Mouse (Mus musculus): ENCODE measurements around the gene Nfatc2ip.
A peak's percentile ranks its signal among the peaks of the same experiment; 100 is the strongest.

Nfatc2ip gene

GRCm38 (mm10) chr7:126396298-126397119 is at the start of gene Nfatc2ip:
TSS of gene Nfatc2ip (minus strand) at chr7:126396737.
- peak; percentile 99 for DNase-seq (ENCODE audit: low spot score)

DNA sequence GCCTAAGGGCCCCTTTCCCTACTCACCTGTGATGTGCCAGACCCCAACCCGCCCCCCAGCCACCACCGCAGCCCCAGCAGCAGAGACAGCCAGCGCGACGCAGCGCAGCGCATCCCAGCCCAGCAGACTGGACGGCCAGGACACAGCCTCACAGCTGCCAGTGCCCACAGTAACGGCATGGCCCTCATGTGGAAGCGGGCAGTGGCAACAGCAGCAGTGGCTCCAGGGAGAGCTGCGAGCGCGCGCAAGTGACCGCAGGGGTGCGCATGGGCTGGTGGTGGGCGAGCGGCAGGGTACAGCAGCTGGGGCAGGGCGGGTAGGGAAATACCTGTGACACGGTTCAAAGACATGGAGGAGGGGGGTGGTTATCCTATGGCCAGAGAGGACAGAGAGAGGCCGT is 49.7 kb upstream of the Nfatc2ip start:
- DNase-seq (ENCODE audit: low spot score), result no peak

GRCm38 (mm10) chr7:126445104-126445815 is 48.7 kb upstream of the Nfatc2ip start:
- DNase-seq (ENCODE audit: low spot score), result no peak

GRCm38 (mm10) chr7:126444536-126444935 is 48.0 kb upstream of the Nfatc2ip start:
- DNase-seq (ENCODE audit: low spot score), result no peak

- DNase-seq (ENCODE audit: low spot score), result no peak
Observed at GRCm38 (mm10) chr7:126443997-126444396, 47.5 kb upstream of the Nfatc2ip start.

GRCm38 (mm10) chr7:126440134-126440533 is 43.6 kb upstream of the Nfatc2ip start:
- DNase-seq (ENCODE audit: low spot score), result no peak

DNA sequence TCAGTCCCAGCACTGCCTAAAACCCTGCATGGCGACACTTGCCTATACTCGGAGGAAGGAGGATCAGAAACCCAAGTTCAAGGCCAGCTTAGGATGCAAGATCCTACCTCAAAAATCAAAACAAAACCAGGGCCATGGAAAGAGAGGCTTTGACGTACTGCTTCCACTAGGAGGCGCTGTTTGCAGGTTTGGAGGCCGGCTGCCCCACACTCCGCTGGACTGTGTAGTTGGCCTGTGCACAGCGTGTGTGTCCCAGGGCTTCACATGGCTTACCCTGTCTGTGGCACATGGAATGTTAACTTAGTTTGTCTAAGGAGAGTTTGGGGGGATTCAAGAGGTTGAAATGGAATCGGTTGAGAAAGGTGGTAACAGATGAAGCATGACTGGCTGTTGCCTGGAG is 40.3 kb upstream of the Nfatc2ip start:
- peak; percentile 83 for DNase-seq (ENCODE audit: low spot score)

GRCm38 (mm10) chr7:126435801-126436200 is 39.3 kb upstream of the Nfatc2ip start:
- no peak for DNase-seq (ENCODE audit: low spot score)

- no peak for DNase-seq (ENCODE audit: low spot score)
Observed at GRCm38 (mm10) chr7:126434726-126435125, 38.2 kb upstream of the Nfatc2ip start.

DNA sequence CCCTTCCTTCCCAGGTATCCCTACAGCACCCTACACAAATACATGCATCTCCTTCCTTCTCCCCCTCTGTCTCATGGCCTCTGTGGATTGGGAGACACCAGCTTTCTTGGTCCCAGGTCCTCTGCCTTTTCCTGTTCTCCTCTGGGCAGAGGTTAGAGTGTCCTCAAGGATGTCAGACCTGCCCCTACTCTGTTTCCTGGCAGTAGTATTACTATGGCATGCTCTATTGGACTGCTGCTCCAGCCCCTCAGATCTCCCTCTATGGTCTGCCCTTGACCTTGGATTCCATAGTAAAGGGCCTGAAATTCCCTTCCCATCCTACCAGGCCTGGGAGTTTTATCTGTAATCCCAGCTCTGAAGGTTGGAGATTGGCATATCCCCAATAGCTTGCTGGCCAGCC is 33.6 kb upstream of the Nfatc2ip start:
- DNase-seq (ENCODE audit: low spot score), result no peak

DNA sequence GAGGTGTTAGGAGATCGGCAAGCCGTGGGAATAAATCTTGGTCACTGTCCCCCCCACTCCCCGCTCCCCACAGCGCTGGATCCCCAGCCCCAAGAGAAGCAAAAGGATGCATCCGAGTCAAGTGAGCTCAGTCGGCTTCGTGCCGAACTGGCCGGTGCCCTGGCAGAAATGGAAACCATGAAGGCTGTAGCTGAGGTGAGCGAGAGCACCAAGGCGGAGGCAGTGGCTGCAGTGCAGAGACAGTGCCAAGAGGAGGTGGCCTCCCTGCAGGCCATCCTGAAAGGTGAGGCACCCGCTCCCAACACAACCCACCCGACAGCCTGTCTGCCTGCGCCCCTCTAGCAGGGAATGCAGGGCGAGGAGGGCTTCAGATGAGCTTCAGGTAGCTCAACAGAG is 33.0 kb upstream of the Nfatc2ip start:
- peak; percentile 11 for DNase-seq (ENCODE audit: low spot score)

GRCm38 (mm10) chr7:126428631-126429502 is 32.3 kb upstream of the Nfatc2ip start, which contains the start of gene Rabep2:
TSS of gene Rabep2 (plus strand) at chr7:126428759.
- DNase-seq (ENCODE audit: low spot score), result peak; percentile 90

DNA sequence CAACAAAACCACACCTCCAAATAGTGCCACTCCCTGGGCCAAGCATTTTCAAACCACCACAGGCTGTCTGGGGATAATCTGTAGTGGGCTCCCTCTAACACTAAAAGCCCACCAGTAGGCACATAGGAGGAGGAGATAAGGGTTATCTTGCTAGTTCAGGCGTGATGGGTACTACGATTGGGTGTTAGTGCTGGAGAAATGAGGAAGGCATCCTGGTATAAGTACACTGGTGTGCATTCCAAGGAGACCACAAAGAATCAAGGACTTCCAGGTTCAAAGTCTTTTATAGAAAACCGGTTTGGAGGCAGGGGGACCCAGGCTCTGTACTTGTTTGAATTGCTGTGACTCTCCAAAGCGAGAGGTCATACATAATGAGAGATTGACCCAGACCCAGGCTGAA is 31.6 kb upstream of the Nfatc2ip start:
- DNase-seq (ENCODE audit: low spot score), result no peak

- peak; percentile 36 for DNase-seq (ENCODE audit: low spot score)
Observed at GRCm38 (mm10) chr7:126427323-126427860, 30.9 kb upstream of the Nfatc2ip start.

- no peak for DNase-seq (ENCODE audit: low spot score)
Observed at GRCm38 (mm10) chr7:126424161-126424560, 27.6 kb upstream of the Nfatc2ip start.

GRCm38 (mm10) chr7:126421756-126422155 is 25.2 kb upstream of the Nfatc2ip start:
- no peak for DNase-seq (ENCODE audit: low spot score)

DNA sequence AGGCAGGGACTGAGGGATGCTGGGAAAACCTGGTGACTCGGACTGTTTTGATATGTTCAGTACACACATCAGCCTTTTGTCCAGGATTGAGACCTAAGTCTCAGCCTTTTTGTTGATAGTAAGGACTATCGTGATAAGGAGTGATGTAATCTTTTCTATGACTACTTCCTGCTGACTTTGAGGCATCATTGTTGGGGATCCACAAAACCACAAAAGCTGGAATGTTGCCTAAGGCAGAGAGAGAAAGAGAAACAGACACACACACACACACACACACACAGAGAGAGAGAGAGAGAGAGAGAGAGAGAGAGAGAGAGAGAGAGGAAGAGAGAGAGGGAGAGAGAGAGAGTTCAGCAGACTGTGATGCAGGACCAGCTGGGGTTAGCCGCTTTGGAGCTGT is 22.0 kb upstream of the Nfatc2ip start:
- no peak for DNase-seq (ENCODE audit: low spot score)

GRCm38 (mm10) chr7:126417606-126418005 is 21.1 kb upstream of the Nfatc2ip start:
- no peak for DNase-seq (ENCODE audit: low spot score)

DNA sequence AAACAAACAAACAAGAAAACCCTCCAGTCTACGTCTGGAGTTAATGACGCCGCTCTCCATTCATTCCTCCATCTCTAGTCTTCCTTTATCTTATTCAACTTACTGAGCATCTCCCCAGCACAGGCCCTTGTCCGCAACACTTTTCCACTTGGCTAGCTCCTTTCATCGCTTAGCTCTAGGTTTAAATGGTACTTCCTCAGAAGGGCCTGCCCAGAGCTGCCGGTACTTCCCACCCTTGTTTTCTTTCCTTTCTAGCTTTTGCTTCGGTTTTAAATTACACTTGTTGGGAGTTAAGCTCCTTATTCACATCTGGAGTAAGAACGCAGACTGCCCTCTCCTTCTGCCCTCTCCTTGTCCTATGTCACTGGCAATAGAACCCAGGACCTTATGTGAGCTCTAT is 20.5 kb upstream of the Nfatc2ip start:
- peak; percentile 36 for DNase-seq (ENCODE audit: low spot score)

GRCm38 (mm10) chr7:126416615-126417014 is 20.1 kb upstream of the Nfatc2ip start:
- DNase-seq (ENCODE audit: low spot score), result no peak

GRCm38 (mm10) chr7:126414725-126415124 is 18.2 kb upstream of the Nfatc2ip start, which contains the start of gene Cd19:
TSS of gene Cd19 (minus strand) at chr7:126414889.
- DNase-seq (ENCODE audit: low spot score), result no peak

DNA sequence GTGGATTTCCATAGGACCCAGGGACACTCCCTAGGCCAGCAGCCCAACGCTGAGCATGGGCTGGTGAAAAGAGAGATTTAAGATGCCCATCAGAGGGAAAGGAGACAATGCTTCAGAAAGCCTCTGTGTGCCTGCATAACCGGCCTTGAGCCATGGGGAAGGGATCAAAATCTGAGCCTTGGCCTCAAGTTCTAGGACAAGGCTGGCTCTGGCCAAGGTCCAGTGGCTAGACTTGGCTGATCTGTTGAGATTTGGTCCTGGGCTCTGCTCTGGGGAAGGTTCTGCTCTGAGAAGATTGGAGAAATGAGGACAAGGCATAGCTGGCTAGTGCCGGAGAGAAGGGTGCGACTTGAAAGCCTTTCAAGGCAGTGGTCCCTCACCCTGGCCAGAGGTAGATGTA is 14.5 kb upstream of the Nfatc2ip start:
- no peak for DNase-seq (ENCODE audit: low spot score)
